Mouse (Mus musculus): ENCODE measurements around the gene Gdap1l1.

Gdap1l1 gene

GRCm38 (mm10) chr2:163464562-163464961, 26.3 kb downstream of the Gdap1l1 start:
- DNase-seq (ENCODE audit: low spot score) = no peak

- DNase-seq (ENCODE audit: low spot score) = peak; percentile 15
These were observed 28.5 kb downstream of the Gdap1l1 start for GRCm38 (mm10) chr2:163466771-163467170.

GRCm38 (mm10) chr2:163467585-163467984, 29.3 kb downstream of the Gdap1l1 start:
- DNase-seq (ENCODE audit: low spot score) = no peak

- DNase-seq (ENCODE audit: low spot score) = no peak
These were observed 30.6 kb downstream of the Gdap1l1 start for GRCm38 (mm10) chr2:163468866-163469265.

GRCm38 (mm10) chr2:163469711-163470110, 31.4 kb downstream of the Gdap1l1 start:
- no peak for DNase-seq (ENCODE audit: low spot score)

GRCm38 (mm10) chr2:163471136-163471535, 32.9 kb downstream of the Gdap1l1 start:
- no peak for DNase-seq (ENCODE audit: low spot score)

GRCm38 (mm10) chr2:163471710-163472465, 33.6 kb downstream of the Gdap1l1 start:
- no peak for DNase-seq (ENCODE audit: low spot score)

GRCm38 (mm10) chr2:163472466-163472851, 34.2 kb downstream of the Gdap1l1 start, which contains the start of gene Fitm2:
Fitm2 (minus strand) TSS chr2:163472629.
- peak; percentile 95 for DNase-seq (ENCODE audit: low spot score)

GRCm38 (mm10) chr2:163480191-163480825, 42.0 kb downstream of the Gdap1l1 start:
- DNase-seq (ENCODE audit: low spot score) = peak; percentile 27

- no peak for DNase-seq (ENCODE audit: low spot score)
These were observed 43.3 kb downstream of the Gdap1l1 start for GRCm38 (mm10) chr2:163481539-163482029.

GRCm38 (mm10) chr2:163487360-163487759, 49.1 kb downstream of the Gdap1l1 start:
- DNase-seq (ENCODE audit: low spot score) = no peak

GRCm38 (mm10) chr2:163489725-163490291, 51.5 kb downstream of the Gdap1l1 start:
- no peak for DNase-seq (ENCODE audit: low spot score)

GRCm38 (mm10) chr2:163490656-163491055, 52.4 kb downstream of the Gdap1l1 start:
- DNase-seq (ENCODE audit: low spot score) = no peak

- DNase-seq (ENCODE audit: low spot score) = no peak
These were observed 53.1 kb downstream of the Gdap1l1 start for GRCm38 (mm10) chr2:163491351-163491750.

GRCm38 (mm10) chr2:163492018-163492417, 53.7 kb downstream of the Gdap1l1 start, which contains the start of gene R3hdml:
R3hdml (plus strand) TSS chr2:163492318.
- no peak for DNase-seq (ENCODE audit: low spot score)

GRCm38 (mm10) chr2:163493031-163493430, 54.8 kb downstream of the Gdap1l1 start:
- no peak for DNase-seq (ENCODE audit: low spot score)

GRCm38 (mm10) chr2:163493976-163494375, 55.7 kb downstream of the Gdap1l1 start:
- DNase-seq (ENCODE audit: low spot score) = peak; percentile 45

GRCm38 (mm10) chr2:163494456-163494855, 56.2 kb downstream of the Gdap1l1 start:
- DNase-seq (ENCODE audit: low spot score) = no peak

- DNase-seq (ENCODE audit: low spot score) = no peak
These were observed 63.9 kb downstream of the Gdap1l1 start for GRCm38 (mm10) chr2:163502219-163502618.

- DNase-seq (ENCODE audit: low spot score) = no peak
These were observed 64.9 kb downstream of the Gdap1l1 start for GRCm38 (mm10) chr2:163503191-163503590.
